Mouse (Mus musculus) brown adipose tissue, adult 24 weeks (tissue): ENCODE data around the gene Ctnnbip1. TPM values are rescaled to one million over a fixed set of nuclear protein-coding genes. Genes with fewer than 3 reads are reported as not detected.

Source experiments
- H3K27ac ChIP-seq: fragments of 200-500 bp; replicated peaks from 2 replicates; pipeline ENCODE4 v1.5.1; 2012; ENCODE audit warnings: low read depth, mild to moderate bottlenecking, low read length
- H3K4me1 ChIP-seq: fragments of 200-500 bp; 2 replicates; pipeline ENCODE4 v1.6.1; 2012; ENCODE audit warnings: low read length, mixed read lengths; ENCODE audit not compliant: control insufficient read depth, insufficient read depth, insufficient read length
- H3K4me3 ChIP-seq: fragments of 200-500 bp; 2 replicates; pipeline ENCODE4 v1.5.1; 2012; ENCODE audit warnings: low read depth, mild to moderate bottlenecking, low read length, moderate library complexity; ENCODE audit not compliant: insufficient read depth
- polyA plus RNA-seq: library from polyadenylated mRNA; stranded (reverse); fragments of >200 nt; gene quantifications from 2 replicates; pipeline ENCODE4 v1.2.4, GENCODE M21; 2012; ENCODE audit not compliant: missing spikeins, insufficient read depth, insufficient read length

Gene Ctnnbip1
- polyA plus RNA-seq: 10.6 and 13.6 TPM in 2 replicates

DNA sequence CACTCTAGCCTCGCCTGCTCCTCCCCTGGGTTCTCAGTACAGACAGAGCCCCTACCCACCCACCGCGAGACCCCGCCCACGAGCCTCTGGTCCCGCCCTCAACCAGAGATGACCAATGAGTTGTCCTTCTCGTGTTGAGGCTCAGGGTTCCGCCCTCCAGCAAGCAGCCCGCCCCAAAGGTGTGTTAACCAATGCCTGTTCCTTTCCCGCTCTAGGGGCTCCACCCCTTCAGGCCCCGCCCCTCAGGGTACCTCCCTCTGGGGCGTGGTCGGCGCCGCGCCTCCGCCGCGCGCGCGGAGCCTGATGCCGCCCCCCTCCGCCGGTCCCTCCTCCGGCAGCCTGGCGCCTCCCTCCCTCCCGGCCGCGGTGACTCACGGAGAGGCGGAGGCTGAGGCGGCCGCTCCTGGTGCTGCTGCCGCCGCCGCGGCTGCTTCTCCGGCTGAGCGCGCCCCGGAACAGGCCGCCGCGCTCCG is at the start of gene Ctnnbip1:
Ctnnbip1 (plus strand) TSS at position 369 of the 473 bp plus-strand sequence.
- peaks cover 24% of the 10 kb centered on the region for H3K4me1 ChIP-seq
- H3K4me3 ChIP-seq: peak within 1 kb of the TSS; percentile 85
- H3K27ac ChIP-seq: peak within 1 kb of the TSS; percentile 81

- no peak overlapping the region for H3K4me3 ChIP-seq
- H3K27ac ChIP-seq: no peak overlapping the region
- no peaks in the 10 kb centered on the region for H3K4me1 ChIP-seq
Observed at GRCm38 (mm10) chr4:149469557-149469956, 48.5 kb upstream of the Ctnnbip1 start.

GRCm38 (mm10) chr4:149475096-149475495 is 42.9 kb upstream of the Ctnnbip1 start:
- Histone ChIP-seq H3K27ac (no peak overlapping the region), H3K4me1 (no peaks in the 10 kb centered on the region; the same call in 1 of the 2 replicates), H3K4me3 (no peak overlapping the region)

DNA sequence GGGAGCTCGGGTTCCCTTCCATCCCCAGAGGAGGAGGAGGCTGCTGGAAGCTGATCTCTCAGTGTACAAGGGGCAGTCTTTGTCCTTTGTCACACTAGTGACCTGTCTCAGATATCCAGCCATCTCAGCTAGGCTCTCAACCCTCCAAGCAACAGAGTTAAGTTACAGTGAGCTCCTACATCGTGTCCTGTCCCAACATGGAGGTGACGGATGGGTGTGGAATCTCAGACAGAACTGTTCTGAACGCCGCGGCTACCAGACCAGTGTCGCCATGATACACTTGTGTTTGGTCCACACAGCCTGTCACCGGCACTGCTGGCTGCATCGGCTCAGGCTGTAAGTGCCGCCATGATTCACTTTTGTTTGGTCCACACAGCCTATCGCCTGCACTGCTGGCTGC is 41.0 kb upstream of the Ctnnbip1 start, which contains the start of gene Tmem274:
Tmem274 (plus strand) TSS at position 301 of the 400 bp plus-strand sequence.
- H3K4me1 ChIP-seq: no peaks in the 10 kb centered on the region; the same call in 1 of the 2 replicates
- H3K4me3 ChIP-seq: no peak within 1 kb of the TSS

DNA sequence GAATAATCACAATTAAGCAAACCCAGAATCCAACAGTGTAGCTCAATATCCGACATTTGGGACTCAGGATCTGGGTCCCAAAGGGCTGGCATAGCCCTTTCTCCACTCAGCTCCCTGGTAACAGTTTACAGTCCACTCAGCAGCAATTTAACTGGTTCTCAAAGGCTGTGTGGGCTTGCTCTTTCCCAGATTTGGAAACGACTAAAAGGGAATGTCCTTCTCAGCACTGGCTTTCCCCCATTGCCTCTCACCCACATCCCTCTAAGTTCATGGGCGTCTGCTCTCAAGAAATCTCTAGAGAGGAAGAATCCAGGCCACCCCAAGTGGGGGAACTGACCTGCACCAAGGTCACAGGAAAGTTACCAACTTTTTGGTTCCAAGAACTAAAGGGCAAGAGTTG is 33.5 kb upstream of the Ctnnbip1 start:
- Histone ChIP-seq H3K27ac (peak overlapping the region; percentile 96), H3K4me3 (peak overlapping the region; percentile 76)

More for the DNA sequence above, 41.0 kb upstream of the Ctnnbip1 start, which contains the start of gene Tmem274:
- H3K27ac ChIP-seq: no peak within 1 kb of the TSS

GRCm38 (mm10) chr4:149485053-149485824 is 32.8 kb upstream of the Ctnnbip1 start, which contains the start of the genes Nmnat1 and Lzic:
Gene Nmnat1, minus strand, starts transcription at chr4:149485202.
Gene Lzic, plus strand, starts transcription at chr4:149485229.
- H3K4me3 ChIP-seq: peak within 1 kb of the TSS; percentile 76
- no peaks in the 10 kb centered on the region for H3K4me1 ChIP-seq
- H3K27ac ChIP-seq: peak within 1 kb of the TSS; percentile 96

More for the DNA sequence above, 33.5 kb upstream of the Ctnnbip1 start:
- no peaks in the 10 kb centered on the region; the same call in 1 of the 2 replicates for H3K4me1 ChIP-seq

DNA sequence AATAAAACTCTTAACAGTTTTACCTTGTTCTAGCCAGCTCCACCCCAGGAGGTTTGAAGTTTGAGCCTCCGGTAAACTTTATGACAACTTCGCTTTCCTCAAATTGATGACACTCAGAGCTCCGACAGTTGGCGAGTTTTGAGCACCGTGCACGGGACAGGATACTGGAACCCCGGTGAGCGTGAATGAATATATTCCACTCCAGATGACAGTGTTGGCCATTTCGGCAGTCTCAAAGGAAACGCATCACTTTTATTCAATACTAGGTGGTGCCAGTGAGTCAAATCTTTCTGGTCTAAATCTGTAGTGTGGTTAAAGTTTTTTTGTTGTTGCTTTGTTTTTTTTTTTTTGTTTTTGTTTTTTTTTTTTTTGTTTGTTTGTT is 32.2 kb upstream of the Ctnnbip1 start:
- H3K4me1 ChIP-seq: no peaks in the 10 kb centered on the region
- peak overlapping the region; percentile 90 for H3K27ac ChIP-seq
- peak overlapping the region; percentile 76 for H3K4me3 ChIP-seq

DNA sequence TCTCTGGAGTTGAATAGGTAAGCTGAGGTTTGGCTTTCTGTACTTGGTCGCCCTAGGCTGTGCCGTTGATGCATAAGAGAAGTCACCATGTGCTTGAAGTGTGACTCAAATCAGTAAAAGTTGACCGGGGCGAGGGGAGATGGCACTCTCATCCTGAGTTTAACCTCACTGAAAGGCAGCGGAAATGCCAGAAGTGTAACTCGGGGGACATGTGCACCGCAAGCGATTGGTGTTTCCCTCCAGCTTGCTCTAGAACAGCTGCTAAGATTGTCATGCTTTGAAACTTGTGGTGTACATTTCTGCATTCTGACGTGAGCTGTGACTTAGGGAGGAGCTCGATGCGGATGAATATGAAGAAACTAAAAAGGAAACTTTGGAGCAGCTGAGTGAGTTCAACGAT is 30.3 kb upstream of the Ctnnbip1 start:
- H3K4me1 ChIP-seq: no peaks in the 10 kb centered on the region
- H3K4me3 ChIP-seq: no peak overlapping the region
- H3K27ac ChIP-seq: no peak overlapping the region

DNA sequence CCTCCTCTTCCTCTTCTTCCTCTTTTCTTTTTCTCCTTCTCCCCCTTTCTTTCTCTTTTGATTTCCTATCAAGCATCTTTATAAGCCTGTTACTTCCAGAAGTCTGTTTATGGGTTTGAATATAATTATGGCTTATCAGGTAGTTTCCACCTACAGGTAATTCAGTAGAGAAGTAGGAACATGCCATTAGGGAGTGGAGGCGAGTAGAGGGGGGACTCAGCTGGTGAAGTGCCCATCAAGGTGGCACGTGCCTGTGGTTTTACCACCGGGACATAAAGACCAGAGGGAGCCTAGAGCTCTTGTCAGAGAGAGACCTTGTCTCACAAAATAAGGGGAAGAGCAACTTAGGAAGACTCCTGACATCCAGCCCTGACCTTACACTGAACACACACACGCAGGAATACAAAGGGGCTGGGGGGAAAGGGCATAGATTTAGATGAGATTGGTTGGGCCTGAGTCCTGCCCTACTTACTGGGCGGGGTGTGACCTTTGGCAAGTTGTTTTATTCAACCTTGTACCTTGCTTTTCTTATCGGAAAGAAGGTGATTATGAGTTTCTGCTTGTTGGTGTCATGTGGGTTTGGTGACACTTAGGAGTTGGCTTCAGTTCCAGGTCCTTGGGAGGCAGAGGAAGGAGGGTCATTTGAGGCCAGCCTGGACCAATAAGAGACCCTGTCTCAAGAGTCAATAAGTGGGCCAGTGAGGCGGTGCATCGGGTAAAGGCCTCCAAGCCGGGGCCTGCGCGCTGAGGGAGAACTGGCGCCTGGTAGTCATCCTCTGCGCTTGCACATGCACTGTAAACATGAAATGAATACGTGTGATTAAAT is 28.4 kb upstream of the Ctnnbip1 start:
- Histone ChIP-seq H3K27ac (no peak overlapping the region), H3K4me3 (no peak overlapping the region), H3K4me1 (no peaks in the 10 kb centered on the region)

DNA sequence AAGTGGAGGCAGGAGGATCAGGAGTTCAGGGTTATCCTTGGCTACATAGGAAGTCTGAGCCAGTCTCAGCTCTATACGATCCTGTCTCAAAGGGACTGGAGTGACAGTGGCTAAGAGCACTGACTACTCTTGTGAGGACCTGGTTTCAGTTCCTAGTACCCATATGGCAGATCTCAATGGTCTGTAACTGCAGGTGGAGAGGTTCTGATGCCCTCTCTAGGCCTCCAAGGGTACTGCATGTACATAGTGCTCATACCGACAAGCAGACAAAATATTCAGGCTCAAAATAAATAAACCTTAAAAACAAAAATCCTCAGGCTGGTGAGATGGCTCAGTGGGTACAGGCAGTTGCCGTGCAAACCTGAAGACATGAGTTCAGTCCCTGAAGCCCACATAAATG is 26.9 kb upstream of the Ctnnbip1 start:
- Histone ChIP-seq H3K27ac (no peak overlapping the region), H3K4me3 (no peak overlapping the region), H3K4me1 (no peaks in the 10 kb centered on the region)

DNA sequence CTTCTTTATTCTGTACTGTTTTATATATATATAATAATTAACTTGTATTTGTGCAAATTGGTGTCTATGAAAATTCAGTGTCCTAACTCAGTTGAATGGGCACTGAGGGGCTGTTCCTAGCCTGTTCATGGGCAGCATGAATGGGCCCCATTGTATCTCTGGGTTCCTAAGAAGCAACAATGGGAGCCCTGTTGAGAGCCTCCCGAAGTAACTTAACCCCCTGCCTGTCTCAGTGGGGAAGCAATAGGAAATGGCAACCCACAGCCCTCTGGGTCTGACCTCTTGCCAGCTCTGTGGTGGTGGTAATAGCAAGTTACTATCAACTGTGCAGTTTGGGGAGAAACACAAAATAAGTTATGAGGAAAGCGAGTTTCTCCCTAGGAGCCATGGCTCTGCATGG is 21.4 kb upstream of the Ctnnbip1 start:
- no peak overlapping the region for H3K4me3 ChIP-seq
- H3K4me1 ChIP-seq: peaks cover 7% of the 10 kb centered on the region
- no peak overlapping the region for H3K27ac ChIP-seq

- H3K4me3 ChIP-seq: no peak overlapping the region
- H3K27ac ChIP-seq: no peak overlapping the region
- peaks cover 7% of the 10 kb centered on the region for H3K4me1 ChIP-seq
Observed at GRCm38 (mm10) chr4:149498901-149499300, 19.1 kb upstream of the Ctnnbip1 start.

- Histone ChIP-seq H3K27ac (peak overlapping the region; percentile 9; the same call in 1 of the 2 replicates), H3K4me1 (peaks cover 7% of the 10 kb centered on the region), H3K4me3 (no peak overlapping the region)
Observed at GRCm38 (mm10) chr4:149499790-149500189, 18.2 kb upstream of the Ctnnbip1 start.

GRCm38 (mm10) chr4:149504363-149504762 is 13.7 kb upstream of the Ctnnbip1 start:
- peaks cover 7% of the 10 kb centered on the region for H3K4me1 ChIP-seq
- no peak overlapping the region for H3K27ac ChIP-seq
- H3K4me3 ChIP-seq: no peak overlapping the region

GRCm38 (mm10) chr4:149504858-149505257 is 13.2 kb upstream of the Ctnnbip1 start:
- H3K4me1 ChIP-seq: peaks cover 7% of the 10 kb centered on the region
- H3K27ac ChIP-seq: no peak overlapping the region
- H3K4me3 ChIP-seq: no peak overlapping the region
